Mouse (Mus musculus) liver, adult 2 months (tissue): ENCODE measurements around the gene Gm45337.

ENCODE experiments used
- CTCF ChIP-seq: fragments of 200-500 bp; IDR thresholded peaks from 2 replicates; pipeline ENCODE4 v1.5.1; 2011; ENCODE audit warnings: low read depth, low read length, control low read depth
- POLR2A ChIP-seq: fragments of 200-500 bp; IDR thresholded peaks from 2 replicates; pipeline ENCODE4 v1.6.1; 2011; ENCODE audit warnings: low read length, control low read depth; ENCODE audit not compliant: insufficient read depth; ENCODE audit errors: extremely low read depth

- no peak for TF ChIP-seq CTCF
- no peak for TF ChIP-seq POLR2A
These were observed 4.2 kb upstream of the Gm45337 start for GRCm38 (mm10) chr7:142148633-142149032.
